Mouse (Mus musculus): ENCODE data around the gene Defa35.
"Not testable (repeated sequence)": the region's sequence is repeated elsewhere in the genome, so short reads cannot be mapped to it uniquely, and the experiment has no call there.

The Defa35 gene

GRCm38 (mm10) chr8:21064738-21065137, at the start of gene Defa35:
TSS of gene Defa35 (plus strand) at chr8:21065038.
- DNase-seq (ENCODE audit: low spot score in 2 of 2), result not testable (repeated sequence)

DNA sequence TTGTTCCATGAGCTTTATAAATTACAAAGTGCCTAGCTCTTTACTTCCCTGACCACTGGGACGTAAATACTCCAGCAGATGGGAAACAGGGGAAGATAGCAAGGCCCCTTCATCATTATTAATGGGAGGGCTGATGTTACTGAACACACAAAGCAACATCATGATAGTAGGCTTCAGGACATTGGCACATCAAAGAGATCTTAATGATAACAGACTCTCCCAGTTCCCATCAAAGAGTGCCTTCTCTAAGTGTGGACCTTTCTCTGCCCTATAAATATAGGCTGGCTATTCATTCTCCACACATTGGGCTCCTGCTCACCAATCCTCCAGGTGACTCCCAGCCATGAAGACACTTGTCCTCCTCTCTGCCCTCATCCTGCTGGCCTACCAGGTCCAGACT, 39.6 kb upstream of the Defa35 start, which contains the start of gene Defa21:
TSS of gene Defa21 (plus strand) at position 301 of the 400 bp plus-strand sequence.
- not testable (repeated sequence) for DNase-seq (ENCODE audit: low spot score in 2 of 2)

DNA sequence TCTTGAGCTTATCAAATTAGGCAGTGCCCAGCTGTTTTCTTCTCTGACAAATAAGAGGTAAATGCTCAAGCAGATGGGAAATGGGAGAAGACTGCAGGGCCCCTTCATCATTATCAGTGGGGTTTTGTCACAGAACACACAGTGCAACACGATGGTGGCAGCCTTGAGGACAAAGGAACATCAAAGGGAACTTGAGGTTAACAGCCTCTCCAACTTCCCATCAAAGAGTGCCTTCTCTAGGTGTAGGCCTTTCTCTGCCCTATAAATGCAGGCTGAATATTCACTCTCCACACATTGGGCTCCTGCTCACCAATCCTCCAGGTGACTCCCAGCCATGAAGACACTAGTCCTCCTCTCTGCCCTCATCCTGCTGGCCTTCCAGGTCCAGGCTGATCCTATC, 10.1 kb upstream of the Defa35 start, which contains the start of gene Defa23:
TSS of gene Defa23 (plus strand) at position 301 of the 400 bp plus-strand sequence.
- DNase-seq (ENCODE audit: low spot score in 2 of 2), result not testable (repeated sequence)

- not testable (repeated sequence) for DNase-seq (ENCODE audit: low spot score in 2 of 2)
Measured at GRCm38 (mm10) chr8:21084142-21084541, 19.3 kb downstream of the Defa35 start, which contains the start of gene Defa25. TSS of gene Defa25 (plus strand) at chr8:21084442.

GRCm38 (mm10) chr8:21093106-21093505, 28.3 kb downstream of the Defa35 start:
- no peak for DNase-seq (ENCODE audit: low spot score in 2 of 2)

GRCm38 (mm10) chr8:21095950-21096349, 31.1 kb downstream of the Defa35 start, which contains the start of gene Gm14851:
TSS of gene Gm14851 (minus strand) at chr8:21096050.
- not testable (repeated sequence) for DNase-seq (ENCODE audit: low spot score in 2 of 2)

Measured in heart, adult 9 months (tissue).